Mouse (Mus musculus) cerebellum, postnatal 14 days (tissue): ENCODE results near the gene Myh7.
A peak's percentile ranks its signal among the peaks of the same experiment; 100 is the strongest.

Experiments used
- DNase-seq, 2 experiments: peaks; one replicate each; pipeline ENCODE4 v3.0.0; 2021; ENCODE audit warnings: mixed read lengths in 2 of 2

Gene Myh7

GRCm38 (mm10) chr14:54941024-54941978 is 53.1 kb downstream of the Myh7 start:
- DNase-seq, result no peak

- DNase-seq, result no peak
Observed at GRCm38 (mm10) chr14:54940176-54940530, 54.3 kb downstream of the Myh7 start.

- DNase-seq, result peak; percentile 68 to 69
Observed at GRCm38 (mm10) chr14:54939434-54940175, 54.8 kb downstream of the Myh7 start.

GRCm38 (mm10) chr14:54938431-54939219 is 55.8 kb downstream of the Myh7 start:
- DNase-seq, result no peak

- no peak for DNase-seq
Observed at GRCm38 (mm10) chr14:54937361-54938182, 56.9 kb downstream of the Myh7 start.

GRCm38 (mm10) chr14:54936831-54937160 is 57.6 kb downstream of the Myh7 start:
- DNase-seq, result no peak

GRCm38 (mm10) chr14:54935904-54936830 is 58.3 kb downstream of the Myh7 start, which contains the start of gene Cmtm5:
TSS of gene Cmtm5 (plus strand) at chr14:54936261.
- peak; percentile 37 to 54 for DNase-seq

GRCm38 (mm10) chr14:54932645-54933150 is 61.7 kb downstream of the Myh7 start, which contains the start of gene Il25:
TSS of gene Il25 (plus strand) at chr14:54932695.
- DNase-seq, result no peak

- peak; percentile 38 to 72 for DNase-seq
Observed at GRCm38 (mm10) chr14:54930431-54930830, 64.0 kb downstream of the Myh7 start.

GRCm38 (mm10) chr14:54929801-54930200 is 64.6 kb downstream of the Myh7 start:
- no peak for DNase-seq

GRCm38 (mm10) chr14:54927296-54927695 is 67.1 kb downstream of the Myh7 start:
- no peak for DNase-seq

GRCm38 (mm10) chr14:54926401-54927158 is 67.8 kb downstream of the Myh7 start:
- DNase-seq, result peak; percentile 42 to 52

GRCm38 (mm10) chr14:54925349-54926342 is 68.8 kb downstream of the Myh7 start, which contains the start of gene Efs:
TSS of gene Efs (minus strand) at chr14:54926126.
- DNase-seq, result peak; percentile 74 to 77

GRCm38 (mm10) chr14:54924641-54925348 is 69.6 kb downstream of the Myh7 start:
- peak; percentile 41 to 58 for DNase-seq
